Mouse (Mus musculus): ENCODE data around the gene Cspg4. TPM values are rescaled to one million over a fixed set of nuclear protein-coding genes. Genes with fewer than 3 reads are reported as not detected.

The Cspg4 gene
- not detected in 4 replicates for total RNA-seq (2023)

GRCm38 (mm10) chr9:56864832-56865231, at the start of gene Cspg4:
Cspg4 (plus strand) TSS chr9:56865033.

DNA sequence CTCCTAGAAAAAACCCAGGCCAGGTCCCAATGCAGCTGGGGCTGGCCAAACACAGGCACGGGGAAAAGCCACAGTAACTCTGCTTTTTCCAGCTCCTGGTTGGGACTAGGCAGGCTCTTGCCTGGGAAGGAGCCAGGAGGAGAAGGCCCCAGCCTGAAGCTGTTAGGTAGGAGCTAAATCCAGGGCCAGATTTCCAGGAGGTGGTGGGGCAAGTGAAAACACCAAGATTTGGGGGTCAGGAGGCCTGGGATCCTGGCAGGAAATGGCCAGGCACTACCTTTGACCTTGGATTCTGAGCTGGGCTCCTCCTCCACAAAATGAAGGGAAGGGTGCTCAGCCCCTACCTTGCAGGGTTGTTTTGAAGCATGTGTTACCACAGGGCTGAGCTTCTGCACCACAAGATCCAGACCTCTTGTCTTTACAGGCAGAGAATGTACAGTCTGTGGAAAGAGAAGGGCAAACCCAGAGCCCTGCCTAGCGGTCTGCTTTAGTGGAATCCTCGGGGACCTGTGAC, 560 bp upstream of the Cspg4 start, which contains the start of gene Odf3l1:
Odf3l1 (minus strand) TSS at position 464 of the 514 bp plus-strand sequence.

DNA sequence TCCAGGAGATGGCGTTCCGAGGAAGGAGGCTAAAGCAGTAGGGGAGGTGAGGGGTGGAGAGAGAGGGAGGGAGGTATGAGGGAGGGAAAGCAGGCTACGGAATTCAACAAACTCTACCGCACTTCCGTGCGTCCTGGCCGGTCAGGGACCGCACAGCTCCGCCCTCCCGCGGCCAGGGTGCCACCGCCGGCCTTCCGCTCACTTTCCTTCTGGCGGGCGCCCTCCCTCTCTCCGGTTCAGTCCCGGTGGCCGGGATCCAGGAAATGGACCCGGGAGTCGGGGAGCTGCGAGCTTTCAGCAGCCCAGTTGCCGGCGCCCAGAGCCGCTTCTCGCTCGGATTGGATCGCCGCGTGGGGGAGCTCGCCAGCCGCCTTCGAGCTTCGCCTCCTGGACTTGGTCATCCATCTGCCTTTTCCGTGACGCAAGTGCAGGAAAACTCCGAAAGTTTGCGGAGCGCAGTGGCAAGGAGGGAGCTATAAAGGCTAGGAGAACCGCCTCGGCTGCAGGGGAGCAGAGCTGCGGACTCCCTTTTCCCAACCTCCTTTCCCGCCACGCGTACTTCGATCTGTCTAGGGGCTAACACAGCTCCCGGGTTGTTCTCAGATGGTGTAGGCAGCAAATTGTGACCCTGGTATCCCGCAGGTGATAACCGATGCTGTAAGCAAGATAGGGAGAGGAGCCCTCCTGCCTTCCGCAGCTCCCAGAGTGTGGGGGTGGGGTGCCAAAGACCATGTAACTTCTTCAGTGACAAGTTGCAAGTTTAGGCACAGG, 63.4 kb downstream of the Cspg4 start, which contains the start of gene Snx33:
Snx33 (minus strand) TSS at position 331 of the 771 bp plus-strand sequence.

GRCm38 (mm10) chr9:56937223-56938160, 72.7 kb downstream of the Cspg4 start, which contains the start of gene Imp3:
Imp3 (plus strand) TSS chr9:56937475.

Other genes starting within 250 kb of the Cspg4 start
- gene Lingo1, start 68.6 kb upstream of the Cspg4 start, total RNA-seq (2023): not detected in 4 replicates
- not detected in 4 replicates for gene Odf3l1, start 354 bp upstream of the Cspg4 start, total RNA-seq (2023)
- gene Snx33, start 63.3 kb downstream of the Cspg4 start, total RNA-seq (2023): 12.1 to 12.7 TPM (median 12.3 TPM) in 4 replicates
- 58.8 to 64.1 TPM (median 61.5 TPM) in 4 replicates for gene Imp3, start 72.4 kb downstream of the Cspg4 start, total RNA-seq (2023)
- gene Snupn, start 85.8 kb downstream of the Cspg4 start, total RNA-seq (2023): 8.7 to 11.6 TPM (median 10.1 TPM) in 4 replicates
- 14.7 to 18.5 TPM (median 15.8 TPM) in 4 replicates for gene Ptpn9, start 129.9 kb downstream of the Cspg4 start, total RNA-seq (2023)
- gene Sin3a, start 207.0 kb downstream of the Cspg4 start, total RNA-seq (2023): 127 to 137 TPM (median 127 TPM) in 4 replicates